Mouse (Mus musculus): ENCODE data around the gene Sap30bp.

The Sap30bp gene

DNA sequence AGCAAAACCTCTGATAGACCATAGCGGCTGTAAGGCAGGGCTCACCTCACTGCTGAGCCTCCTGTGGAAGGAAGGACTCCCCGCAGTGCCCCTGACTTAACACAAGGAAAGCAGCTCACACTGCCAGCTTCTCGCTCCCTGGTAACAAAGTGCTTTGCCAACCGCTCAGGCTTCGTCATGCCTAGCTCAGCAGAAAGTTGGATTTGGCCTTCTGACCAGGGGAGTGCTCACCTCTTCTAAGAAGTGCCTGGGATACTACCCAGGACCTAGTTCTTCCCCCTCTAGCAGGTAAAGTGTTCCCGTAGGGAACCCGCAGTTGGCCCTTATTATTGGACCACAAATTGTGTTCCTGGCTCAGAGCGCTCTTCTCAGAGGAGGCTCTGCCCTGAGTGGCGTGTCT is 25.9 kb downstream of the Sap30bp start:
- DNase-seq: no peak

- no peak for DNase-seq
Observed at GRCm38 (mm10) chr11:115962651-115963412, 29.8 kb downstream of the Sap30bp start.

DNA sequence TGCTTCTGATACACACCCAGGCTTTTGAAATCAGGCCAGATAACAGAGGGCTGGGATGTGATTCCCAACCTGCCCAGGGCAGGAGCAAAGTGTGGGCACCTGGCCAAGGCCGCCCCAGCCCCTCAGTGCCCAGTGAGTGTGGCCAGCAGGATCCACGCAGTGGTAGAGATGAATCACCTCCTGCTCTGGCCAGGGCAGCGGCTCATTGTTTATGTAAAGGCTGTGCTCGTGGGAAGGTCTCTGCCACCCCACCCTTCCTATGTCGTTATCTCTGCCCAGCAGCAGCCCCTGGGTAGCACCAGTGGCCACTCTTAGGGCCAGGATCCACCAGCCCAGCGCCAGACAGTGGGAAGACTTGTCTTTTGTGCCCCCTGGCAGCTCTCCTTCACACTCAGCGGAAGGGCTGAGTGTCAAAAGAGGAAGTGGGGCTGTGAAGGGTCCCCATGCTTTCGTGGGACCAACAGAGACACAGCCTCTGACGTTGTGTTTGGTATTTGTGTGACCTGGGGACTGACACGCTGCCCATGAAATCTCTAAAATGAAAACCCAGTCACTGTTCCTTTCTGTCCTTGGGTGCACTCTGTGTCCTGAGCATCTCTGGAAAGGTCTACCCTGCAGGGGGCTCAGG is 32.0 kb downstream of the Sap30bp start:
- DNase-seq: peak; percentile 52

DNA sequence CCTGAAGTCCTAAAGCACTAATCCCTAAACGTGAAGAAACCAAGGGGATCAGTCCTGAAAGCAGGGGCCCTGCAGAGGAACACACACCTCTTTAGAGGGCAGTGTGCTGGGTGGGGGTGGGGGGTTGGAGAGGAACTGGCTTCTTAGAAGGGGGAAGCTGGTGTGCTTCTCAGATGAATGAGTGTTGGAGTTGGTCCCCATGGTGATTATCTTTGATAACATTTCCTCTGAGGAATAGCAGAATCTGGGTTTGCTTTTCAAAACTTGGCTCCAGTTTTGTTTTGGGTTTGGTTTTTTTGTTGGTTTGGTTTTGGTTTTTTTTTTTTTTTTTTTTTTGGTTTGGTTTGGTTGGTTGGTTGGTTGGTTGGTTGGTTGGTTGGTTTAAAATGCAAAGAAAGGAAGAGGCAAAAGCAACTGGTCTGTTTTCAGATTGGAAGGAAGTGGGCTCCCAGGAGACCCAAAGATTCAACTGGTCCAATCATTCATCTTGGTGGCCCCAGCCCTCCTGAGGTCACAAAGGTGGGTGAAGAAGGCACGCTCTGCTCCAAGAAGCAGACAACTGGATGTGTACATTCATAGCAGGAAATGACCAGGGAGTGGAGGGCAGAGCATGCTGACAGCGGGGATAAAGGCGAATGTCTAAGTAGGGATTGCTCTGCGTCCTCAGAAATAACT is 35.8 kb downstream of the Sap30bp start:
- DNase-seq: no peak

- DNase-seq: peak; percentile 38
Observed at GRCm38 (mm10) chr11:115970006-115970673, 37.1 kb downstream of the Sap30bp start.

- peak; percentile 55 for DNase-seq
Observed at GRCm38 (mm10) chr11:115971016-115971415, 37.9 kb downstream of the Sap30bp start.

- peak; percentile 81 for DNase-seq
Observed at GRCm38 (mm10) chr11:115974309-115975082, 41.4 kb downstream of the Sap30bp start, which contains the start of gene Itgb4. Itgb4 (plus strand) TSS chr11:115974709.

DNA sequence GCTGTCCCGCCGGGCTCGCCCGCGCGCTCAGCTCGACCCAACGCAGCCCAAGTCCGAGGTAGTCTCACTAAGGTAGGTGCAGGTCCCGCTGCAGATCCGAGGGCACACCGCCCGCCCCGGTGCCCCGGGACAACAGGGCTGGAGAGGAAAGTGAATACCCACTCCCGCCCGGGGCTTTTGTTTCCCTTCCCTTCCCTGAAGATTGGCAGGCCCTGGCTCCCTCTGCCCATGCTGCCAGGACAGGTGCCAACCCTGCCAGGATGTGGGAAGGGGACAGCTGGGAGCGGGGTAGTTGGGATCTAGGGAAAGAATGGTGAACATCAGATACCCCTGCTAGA is 42.0 kb downstream of the Sap30bp start:
- DNase-seq: no peak

DNA sequence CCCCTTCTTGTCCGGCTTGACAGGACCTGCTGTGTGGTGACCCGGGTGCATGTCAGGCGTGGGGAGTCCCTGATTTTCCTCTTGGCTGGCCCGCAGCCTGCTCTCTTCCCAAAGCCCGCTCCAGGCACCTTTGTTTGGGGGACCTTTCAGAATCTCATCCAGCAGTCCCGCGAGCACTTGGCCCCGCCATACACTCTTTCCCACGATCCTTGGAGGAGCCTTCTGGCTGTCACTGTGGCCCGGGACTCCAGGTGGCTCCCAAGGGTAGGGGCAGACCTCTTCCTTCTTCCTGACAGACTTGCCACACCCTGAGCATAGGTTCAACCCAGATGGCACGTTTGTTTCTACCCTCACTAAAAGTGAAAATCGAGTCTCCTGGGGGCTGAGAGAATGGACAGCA is 42.5 kb downstream of the Sap30bp start:
- no peak for DNase-seq

DNA sequence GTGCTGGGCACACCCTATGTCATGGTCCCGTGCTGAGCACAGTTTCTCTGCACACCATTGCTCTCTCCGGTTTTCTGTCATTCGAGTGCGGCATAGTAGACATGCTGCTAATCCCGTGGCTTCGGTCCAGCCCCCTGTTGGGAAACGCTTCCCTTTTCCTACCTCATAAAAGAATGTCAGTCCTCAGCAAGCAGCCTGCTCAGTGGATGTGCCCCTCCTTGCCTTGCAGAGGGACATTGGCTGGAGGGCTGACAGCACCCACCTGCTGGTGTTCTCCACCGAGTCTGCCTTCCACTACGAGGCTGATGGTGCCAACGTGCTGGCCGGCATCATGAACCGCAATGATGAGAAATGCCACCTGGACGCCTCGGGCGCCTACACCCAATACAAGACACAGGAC is 49.4 kb downstream of the Sap30bp start:
- no peak for DNase-seq

DNA sequence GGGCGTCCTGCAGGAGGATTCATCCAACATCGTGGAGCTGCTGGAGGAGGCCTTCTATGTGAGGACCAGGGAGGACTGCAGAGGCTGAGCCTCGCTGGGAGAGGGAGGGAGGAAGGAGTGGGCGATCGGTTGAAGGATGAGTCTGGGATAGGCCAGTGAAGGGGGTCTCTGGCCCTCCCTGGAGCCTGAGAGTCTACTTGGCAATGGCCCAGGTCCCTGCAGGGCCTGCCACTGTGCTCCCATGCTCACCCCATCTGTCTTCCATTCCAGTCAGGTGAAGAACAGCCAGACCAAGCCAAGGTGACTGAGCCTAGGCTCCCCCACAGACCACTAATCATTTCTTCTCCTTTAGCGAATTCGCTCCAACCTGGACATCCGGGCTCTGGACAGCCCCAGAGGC is 50.2 kb downstream of the Sap30bp start:
- DNase-seq: no peak

DNA sequence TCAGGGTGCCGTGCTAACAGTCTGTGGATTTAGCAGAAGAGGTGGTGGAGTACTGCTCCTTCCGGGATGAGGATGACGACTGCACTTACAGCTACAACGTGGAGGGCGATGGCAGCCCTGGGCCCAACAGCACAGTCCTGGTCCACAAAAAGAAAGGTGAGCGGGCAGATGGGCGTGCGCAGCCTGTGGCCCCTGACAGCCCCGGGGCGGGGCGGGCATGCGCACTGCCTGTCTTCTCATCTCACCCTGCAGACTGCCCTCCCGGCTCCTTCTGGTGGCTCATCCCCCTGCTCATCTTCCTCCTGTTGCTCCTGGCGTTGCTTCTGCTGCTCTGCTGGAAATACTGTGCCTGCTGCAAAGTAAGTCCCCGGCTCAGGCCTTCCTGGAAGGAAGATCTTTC is 56.6 kb downstream of the Sap30bp start:
- no peak for DNase-seq

DNA sequence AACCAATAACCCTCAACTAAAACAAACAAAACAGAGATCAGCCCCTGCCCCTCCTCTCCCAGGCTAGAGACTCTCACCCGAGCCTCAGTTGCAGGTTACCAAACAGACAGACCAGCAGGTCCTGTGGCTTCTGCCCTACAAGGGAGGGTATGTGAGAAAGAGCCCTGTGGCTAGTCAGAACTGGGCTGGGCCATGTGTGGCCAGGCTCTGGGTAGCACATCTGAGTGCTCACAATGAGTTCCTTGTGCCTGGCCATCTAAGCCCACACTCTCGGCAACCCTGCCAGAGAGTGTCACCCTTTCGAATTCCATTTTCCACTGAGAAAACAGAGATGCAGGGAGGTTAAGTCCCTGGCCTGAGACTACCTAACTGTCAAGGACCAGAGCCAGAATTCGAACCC is 59.0 kb downstream of the Sap30bp start:
- no peak for DNase-seq

DNA sequence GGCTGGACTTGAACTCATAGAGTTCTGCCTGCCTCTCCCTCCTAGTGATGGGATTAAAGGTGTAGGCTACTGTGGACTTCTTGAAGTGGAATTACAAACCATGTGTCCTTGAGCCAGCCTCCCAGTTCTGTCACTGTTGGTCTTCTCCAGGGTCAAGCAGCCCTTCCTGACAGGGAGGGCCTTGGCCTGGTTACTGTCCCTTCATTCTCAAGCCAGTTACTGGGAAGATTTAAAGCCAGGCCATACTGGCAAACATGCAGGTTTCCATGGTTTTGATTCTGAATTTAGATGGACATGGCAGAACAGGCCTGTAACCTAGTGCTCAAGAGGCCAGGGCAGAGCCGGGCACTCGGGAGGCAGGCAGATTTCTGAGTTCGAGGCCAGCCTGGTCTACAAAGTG is 62.2 kb downstream of the Sap30bp start:
- no peak for DNase-seq

- DNase-seq: no peak
Observed at GRCm38 (mm10) chr11:115997047-115997446, 64.0 kb downstream of the Sap30bp start.

- DNase-seq: no peak
Observed at GRCm38 (mm10) chr11:115997662-115998061, 64.6 kb downstream of the Sap30bp start.

GRCm38 (mm10) chr11:115999027-115999426 is 65.9 kb downstream of the Sap30bp start:
- no peak for DNase-seq

- peak; percentile 90 for DNase-seq
Observed at GRCm38 (mm10) chr11:115999538-116000143, 66.6 kb downstream of the Sap30bp start.

- no peak for DNase-seq
Observed at GRCm38 (mm10) chr11:116000607-116001006, 67.5 kb downstream of the Sap30bp start.

GRCm38 (mm10) chr11:116001725-116002124 is 68.6 kb downstream of the Sap30bp start:
- DNase-seq: no peak

DNA sequence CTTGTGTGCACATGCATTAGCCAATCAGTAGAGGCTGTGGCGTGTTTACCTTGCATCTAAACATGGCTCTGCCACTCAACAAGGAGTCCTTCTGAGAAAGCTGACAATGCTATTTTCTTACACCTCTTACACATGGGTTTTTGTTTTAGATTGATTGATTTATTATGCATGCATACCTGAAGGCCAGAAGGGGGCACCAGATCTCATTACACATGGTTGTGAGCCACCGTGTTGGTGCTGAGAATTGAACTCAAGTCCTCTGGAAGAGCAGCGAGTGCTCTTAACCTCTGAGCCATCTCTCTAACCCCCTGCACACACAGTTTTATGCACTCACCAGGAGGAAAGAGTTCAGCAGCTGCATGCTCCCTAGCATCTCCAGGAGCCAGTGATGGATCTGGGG is 69.8 kb downstream of the Sap30bp start:
- no peak for DNase-seq

- no peak for DNase-seq
Observed at GRCm38 (mm10) chr11:116004186-116004823, 71.2 kb downstream of the Sap30bp start.

All from kidney, postnatal 10 days (tissue).